Mouse (Mus musculus) lung, postnatal 0 days (tissue): ENCODE results near the gene Ncaph2. TPM values are rescaled to one million over a fixed set of nuclear protein-coding genes. Genes with fewer than 3 reads are reported as not detected.

ENCODE experiments used
- ATAC-seq: fragments of 200-750 bp; cut with Nextera tagmentation; 2 replicates; pipeline ENCODE4 v1.8.0; 2017; ENCODE audit warnings: moderate library complexity
- DNase-seq: peaks from one replicate; pipeline ENCODE4 v3.0.0-alpha.2; 2016; ENCODE audit warnings: low spot score
- H3K27ac ChIP-seq: fragments of 300-500 bp; sonication (generic); 2 replicates; pipeline ENCODE4 v1.5.1; 2014; ENCODE audit warnings: antibody characterized with exemption, mild to moderate bottlenecking, low read length, mixed read lengths
- H3K27me3 ChIP-seq: fragments of 300-500 bp; sonication (generic); replicated peaks from 2 replicates; pipeline ENCODE4 v1.6.1; 2014; ENCODE audit warnings: low read length, mixed read lengths; ENCODE audit not compliant: insufficient read depth
- H3K36me3 ChIP-seq: fragments of 300-500 bp; sonication (generic); 2 replicates; pipeline ENCODE4 v1.6.1; 2014; ENCODE audit warnings: low read length, mixed read lengths; ENCODE audit not compliant: insufficient read depth
- H3K4me1 ChIP-seq: fragments of 300-500 bp; sonication (generic); 2 replicates; pipeline ENCODE4 v1.6.1; 2014; ENCODE audit warnings: antibody characterized with exemption, low read depth, low read length, mixed read lengths; ENCODE audit not compliant: insufficient read depth
- H3K4me2 ChIP-seq: fragments of 300-500 bp; sonication (generic); replicated peaks from 2 replicates; pipeline ENCODE4 v1.6.1; 2014; ENCODE audit warnings: low read depth, mild to moderate bottlenecking, low read length, moderate library complexity, mixed read lengths
- H3K4me3 ChIP-seq: fragments of 300-500 bp; sonication (generic); 2 replicates; pipeline ENCODE4 v1.5.1; 2014; ENCODE audit warnings: low read depth, low read length
- H3K9ac ChIP-seq: fragments of 300-500 bp; sonication (generic); replicated peaks from 2 replicates; pipeline ENCODE4 v1.6.1; 2014; ENCODE audit warnings: low read depth, mild to moderate bottlenecking
- H3K9me3 ChIP-seq: fragments of 300-500 bp; sonication (generic); 2 replicates; pipeline ENCODE4 v1.6.1; 2016; ENCODE audit warnings: low read length, mixed read lengths
- CTCF ChIP-seq: IDR thresholded peaks from 2 replicates; pipeline ENCODE4 v1.5.1; 2016; ENCODE audit warnings: antibody characterized with exemption, mild to moderate bottlenecking
- EP300 ChIP-seq: IDR thresholded peaks from 2 replicates; pipeline ENCODE4 v1.6.1; 2016; ENCODE audit warnings: antibody characterized with exemption, mild to moderate bottlenecking, control low read depth
- WGBS: fragments of 180-500 bp; shearing (Covaris S2); extraction: QIAGEN DNeasy Blood & Tissue Kit; methylation state at CpG from one replicate; pipeline ENCODE4 v1.1.7; 2014; 5-methylcytosine and 5-hydroxymethylcytosine counted together
- polyA plus RNA-seq: library from polyadenylated mRNA; unstranded; fragments of >200 nt; fragmentation: Nextera tagmentation; extraction: Ambion mirVana; gene quantifications from 2 replicates; pipeline ENCODE4 v1.2.1, GENCODE M21; 2015

The Ncaph2 gene
- polyA plus RNA-seq, 1 experiment from 2014 or later: 73.7 TPM

GRCm38 (mm10) chr15:89314107-89314506 is 41.4 kb upstream of the Ncaph2 start:
- Histone ChIP-seq H3K27ac (no peak overlapping the region), H3K4me3 (peak overlapping the region; percentile 94), H3K27me3 (no peaks in the 10 kb centered on the region), H3K9ac (peak overlapping the region; percentile 89), H3K36me3 (no peaks in the 10 kb centered on the region), H3K9me3 (no peaks in the 10 kb centered on the region), H3K4me2 (peak overlapping the region; percentile 94), H3K4me1 (peaks cover 9% of the 10 kb centered on the region; the same call in 1 of the 2 replicates)
- no peak for DNase-seq
- no peak for ATAC-seq
- 29% methylated on average over 3 of the region's 3 CpGs for WGBS
- TF ChIP-seq EP300 (no peak), CTCF (no peak)

GRCm38 (mm10) chr15:89314511-89315189 is 40.9 kb upstream of the Ncaph2 start:
- ATAC-seq (peak; percentile 5), DNase-seq (peak; percentile 47)
- Histone ChIP-seq H3K27me3 (no peaks in the 10 kb centered on the region), H3K9ac (peak overlapping the region; percentile 89), H3K9me3 (no peaks in the 10 kb centered on the region), H3K36me3 (no peaks in the 10 kb centered on the region), H3K4me1 (peaks cover 9% of the 10 kb centered on the region; the same call in 1 of the 2 replicates), H3K4me2 (peak overlapping the region; percentile 94), H3K4me3 (peak overlapping the region; percentile 94), H3K27ac (peak overlapping the region; percentile 62)
- TF ChIP-seq EP300 (no peak), CTCF (peak; percentile 46)
- WGBS: 1% methylated on average over 49 of the region's 58 CpGs

GRCm38 (mm10) chr15:89315190-89315731 is 40.3 kb upstream of the Ncaph2 start, which contains the start of gene Sbf1:
Gene Sbf1, minus strand, starts transcription at chr15:89315311.
- Histone ChIP-seq H3K27ac (peak within 1 kb of the TSS; percentile 62), H3K9ac (peak within 1 kb of the TSS; percentile 89), H3K4me2 (peak within 1 kb of the TSS; percentile 94), H3K4me3 (peak within 1 kb of the TSS; percentile 94), H3K4me1 (peaks cover 9% of the 10 kb centered on the region; the same call in 1 of the 2 replicates), H3K9me3 (no peaks in the 10 kb centered on the region), H3K27me3 (no peaks in the 10 kb centered on the region), H3K36me3 (no peaks in the 10 kb centered on the region)
- no peak for TF ChIP-seq CTCF
- no peak for TF ChIP-seq EP300
- DNase-seq (peak; percentile 99), ATAC-seq (peak; percentile 100)
- WGBS: under 1% methylated on average over 34 of the region's 37 CpGs

GRCm38 (mm10) chr15:89316146-89316545 is 39.4 kb upstream of the Ncaph2 start:
- Histone ChIP-seq H3K27me3 (no peaks in the 10 kb centered on the region), H3K9me3 (no peaks in the 10 kb centered on the region), H3K4me1 (peaks cover 9% of the 10 kb centered on the region; the same call in 1 of the 2 replicates), H3K4me2 (no peak overlapping the region), H3K9ac (no peak overlapping the region), H3K27ac (no peak overlapping the region), H3K36me3 (no peaks in the 10 kb centered on the region), H3K4me3 (no peak overlapping the region)
- DNase-seq (no peak), ATAC-seq (no peak)
- TF ChIP-seq EP300: no peak
- TF ChIP-seq CTCF: peak; percentile 50
- 66% methylated on average over 11 of the region's 11 CpGs for WGBS

GRCm38 (mm10) chr15:89321264-89321663 is 34.3 kb upstream of the Ncaph2 start:
- DNase-seq (no peak), ATAC-seq (no peak)
- Histone ChIP-seq H3K36me3 (no peaks in the 10 kb centered on the region), H3K4me2 (no peak overlapping the region), H3K4me3 (no peak overlapping the region), H3K4me1 (no peaks in the 10 kb centered on the region; the same call in 1 of the 2 replicates), H3K27me3 (no peaks in the 10 kb centered on the region), H3K27ac (no peak overlapping the region), H3K9ac (no peak overlapping the region), H3K9me3 (no peaks in the 10 kb centered on the region)
- 75% methylated on average over 5 of the region's 8 CpGs for WGBS
- no peak for TF ChIP-seq EP300
- no peak for TF ChIP-seq CTCF

GRCm38 (mm10) chr15:89322670-89323522 is 32.6 kb upstream of the Ncaph2 start, which contains the start of gene Adm2:
Gene Adm2, plus strand, starts transcription at chr15:89322720.
- Histone ChIP-seq H3K4me2 (peak within 1 kb of the TSS; percentile 40), H3K9me3 (no peaks in the 10 kb centered on the region), H3K4me3 (peak within 1 kb of the TSS; percentile 12; the same call in 1 of the 2 replicates), H3K4me1 (no peaks in the 10 kb centered on the region; the same call in 1 of the 2 replicates), H3K27me3 (no peaks in the 10 kb centered on the region), H3K27ac (no peak within 1 kb of the TSS), H3K9ac (no peak within 1 kb of the TSS), H3K36me3 (no peaks in the 10 kb centered on the region)
- no peak for TF ChIP-seq CTCF
- TF ChIP-seq EP300: no peak
- 7% methylated on average over 26 of the region's 26 CpGs for WGBS
- ATAC-seq (no peak), DNase-seq (no peak)
